Mouse (Mus musculus): ENCODE results near the gene Ptk7. TPM values are rescaled to one million over a fixed set of nuclear protein-coding genes. Genes with fewer than 3 reads are reported as not detected.

Gene Ptk7
- total RNA-seq, 2 experiments from 2014 or later, result 9.5 to 10.5 TPM

DNA sequence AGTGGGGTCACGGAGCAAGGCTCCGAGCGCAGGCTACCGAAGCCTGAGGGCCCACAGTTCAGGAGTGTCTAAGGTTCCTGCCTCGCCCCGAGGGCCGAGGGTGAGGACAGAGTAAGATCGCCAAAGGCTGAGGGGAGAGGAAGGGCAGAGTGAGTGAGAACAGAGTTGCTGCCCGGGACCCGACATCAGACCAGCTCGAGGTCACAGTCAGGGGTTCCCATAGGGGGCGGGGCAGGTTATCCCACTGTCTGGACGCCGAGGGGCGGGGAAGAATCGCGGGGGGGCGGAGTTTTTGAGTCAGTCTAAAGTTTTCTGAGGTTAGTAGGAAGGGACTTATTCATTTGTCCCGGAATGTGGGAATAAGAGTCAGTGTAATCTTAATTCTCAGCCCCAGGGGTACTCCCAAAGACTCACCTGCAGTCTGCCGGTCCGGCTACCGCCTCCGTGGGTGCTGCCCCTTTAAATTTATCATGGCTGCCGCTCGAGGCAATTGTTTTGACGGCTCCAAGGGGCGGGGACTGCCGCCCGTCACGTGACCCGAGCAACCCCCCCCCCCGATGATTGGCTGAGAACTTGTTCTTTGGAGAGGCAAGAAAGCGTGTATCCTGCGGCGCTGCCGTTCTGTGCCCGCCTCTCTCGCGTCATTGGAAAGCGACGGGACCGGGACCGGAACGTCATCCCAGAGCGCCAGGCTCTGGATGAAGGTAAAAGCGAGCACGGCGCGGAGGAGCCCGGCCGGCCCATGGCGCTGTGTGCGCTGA lies 16.4 kb upstream of the Ptk7 start, which contains the start of the genes Klc4 and Mrpl2:
TSS of gene Klc4 (minus strand) at position 462 of the 761 bp plus-strand sequence.
TSS of gene Mrpl2 (plus strand) at position 669 of the 761 bp plus-strand sequence.
- DNase-seq (ENCODE audit: low spot score in 2 of 2), result peak; percentile 99 to 100
- intact Hi-C loops (cut with DNase I), result loop anchor here (5.0 kb wide), 2 partner anchors 67 to 98 kb away; partner anchors contain the start of genes Cul9 and Pex6

DNA sequence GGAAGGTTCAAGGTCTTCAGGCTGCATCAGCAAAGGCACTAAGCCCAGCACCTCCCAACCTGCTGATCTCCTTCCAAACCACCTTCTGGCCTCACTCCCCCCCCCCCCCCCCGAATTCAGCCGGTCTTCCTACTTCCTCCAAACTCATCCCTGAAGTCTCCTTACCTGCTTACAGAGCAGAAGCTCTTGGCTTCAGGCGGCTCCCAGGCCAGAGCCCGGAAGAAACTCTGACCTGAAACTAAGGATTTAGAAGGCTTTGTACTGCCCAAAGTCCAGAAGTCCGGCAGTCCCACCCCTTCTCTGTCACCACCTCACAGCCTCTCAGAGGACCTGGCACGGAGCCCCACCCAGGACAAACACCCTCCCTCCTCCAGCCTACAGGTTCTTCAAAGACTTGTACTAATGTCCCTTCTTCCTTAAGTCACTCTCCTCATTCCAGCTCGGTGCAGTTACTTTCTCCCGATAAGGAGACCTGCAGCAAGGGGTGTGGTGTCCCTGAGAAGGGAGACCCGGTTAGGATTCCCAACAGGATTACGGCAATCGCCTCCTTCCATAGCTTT lies 15.7 kb upstream of the Ptk7 start:
- no peak for DNase-seq (ENCODE audit: low spot score in 2 of 2)
- intact Hi-C loops (cut with DNase I), result loop anchor here (5.0 kb wide), 2 partner anchors 67 to 98 kb away; partner anchors contain the start of genes Cul9 and Pex6

DNA sequence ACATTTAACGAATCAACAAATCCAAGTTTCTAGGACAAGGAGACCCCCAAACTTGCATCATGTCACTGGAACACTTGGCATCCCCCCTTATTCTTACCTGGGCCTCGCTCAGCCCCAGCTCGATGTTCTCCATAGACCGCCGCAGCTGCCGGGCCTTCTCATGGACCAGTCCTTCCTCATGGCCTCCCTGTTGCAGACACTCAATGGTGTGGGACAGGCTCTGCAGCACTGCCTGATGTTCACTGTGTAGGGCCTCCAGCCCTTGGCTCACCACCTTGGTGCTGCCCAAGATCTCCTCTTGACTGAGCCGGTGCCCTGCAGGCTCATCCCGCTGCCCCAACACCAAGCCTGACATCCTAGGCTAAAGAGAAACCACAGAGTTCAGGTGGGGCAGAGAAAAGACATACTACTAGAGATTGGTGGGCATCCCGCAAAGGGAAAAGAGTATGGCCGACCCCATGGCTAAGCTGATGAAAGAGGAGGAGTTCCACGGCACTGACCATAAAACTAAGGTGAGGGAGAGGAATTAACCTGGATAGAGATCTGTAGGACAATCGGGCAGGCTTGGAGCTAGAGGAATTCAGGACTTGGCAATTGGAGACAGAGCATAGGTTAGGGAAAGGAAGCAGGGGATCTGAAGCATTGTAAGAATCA lies 15.0 kb upstream of the Ptk7 start:
- intact Hi-C loops (cut with DNase I), result no loop called here
- DNase-seq (ENCODE audit: low spot score in 2 of 2), result no peak

DNA sequence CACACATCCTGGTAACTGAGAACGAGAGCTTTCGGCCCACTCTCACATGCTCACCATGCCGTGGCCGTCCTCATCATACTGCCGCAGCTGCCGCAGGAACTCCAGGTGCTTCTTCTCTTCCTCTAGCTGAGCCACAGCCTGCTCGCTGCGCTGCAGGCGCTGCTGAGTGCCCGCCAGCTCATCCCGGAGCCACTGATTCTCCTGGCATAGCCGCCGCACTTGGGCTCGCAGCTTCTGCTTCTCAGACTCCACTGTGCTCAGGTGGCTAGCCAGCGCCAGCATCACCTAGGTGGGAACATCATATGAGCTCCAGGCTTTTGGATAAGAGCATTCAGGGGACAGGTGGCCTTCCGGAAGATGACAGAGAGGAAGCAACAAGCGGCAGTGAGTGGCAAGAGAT lies 12.8 kb upstream of the Ptk7 start:
- intact Hi-C loops (cut with DNase I), result no loop called here
- no peak for DNase-seq (ENCODE audit: low spot score in 2 of 2)

DNA sequence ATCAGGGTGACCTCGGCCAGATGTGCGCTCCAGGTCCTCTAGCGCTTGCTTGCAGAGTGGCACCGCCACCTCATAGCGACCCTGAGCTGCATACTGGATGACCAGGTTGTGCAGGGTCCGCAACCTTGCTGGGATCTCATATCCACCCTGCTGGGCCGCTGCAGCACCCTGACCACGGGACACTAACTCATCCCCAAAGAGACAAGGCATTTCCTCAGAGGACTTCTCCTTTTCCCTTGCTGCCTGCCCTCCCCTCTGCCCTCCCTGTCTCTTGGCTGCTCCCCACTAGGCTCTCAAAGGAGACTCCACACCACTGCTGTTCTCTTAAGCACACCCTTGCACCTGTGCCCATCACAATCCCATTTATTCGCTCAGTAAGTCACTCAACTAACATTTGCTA lies 10.6 kb upstream of the Ptk7 start:
- intact Hi-C loops (cut with DNase I), result loop anchor here (5.0 kb wide), 1 partner anchor 38 kb away; no protein-coding TSS in a partner anchor
- DNase-seq (ENCODE audit: low spot score in 2 of 2), result no peak

DNA sequence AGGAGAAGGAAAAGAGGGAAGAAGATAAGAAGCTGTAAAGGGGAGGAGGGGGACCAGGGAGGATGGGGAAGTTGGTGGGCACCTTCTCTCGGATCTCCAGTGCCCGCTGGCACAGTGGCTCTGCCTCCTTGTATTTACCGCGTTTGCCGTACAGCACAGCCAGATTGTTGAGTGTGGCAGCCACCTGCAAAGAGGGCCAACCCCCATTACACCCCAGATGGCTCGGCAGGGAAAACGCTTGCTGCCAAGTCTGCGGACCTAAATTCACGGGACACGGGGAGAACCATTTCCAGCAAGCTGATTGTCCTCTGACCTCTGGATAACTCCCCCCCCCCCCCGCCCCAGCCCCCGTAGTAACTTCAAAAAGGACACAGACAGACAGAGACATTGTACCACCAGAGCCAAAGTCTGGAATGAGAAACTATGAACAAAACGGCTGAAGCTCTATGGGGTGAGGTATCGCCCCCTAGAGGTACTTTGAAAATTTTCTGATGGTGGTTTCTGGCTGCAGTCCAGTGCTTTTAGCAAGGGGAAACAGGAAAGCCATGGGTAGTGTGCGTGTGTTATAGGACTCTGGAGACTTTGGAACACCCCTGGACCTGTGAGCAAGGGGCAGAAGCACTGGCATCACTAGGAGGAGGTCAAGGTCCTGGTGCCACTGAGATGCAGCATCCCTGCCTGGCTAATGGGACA lies 7.7 kb upstream of the Ptk7 start:
- intact Hi-C loops (cut with DNase I), result loop anchor here (2.0 to 5.0 kb wide), 2 partner anchors 35 to 82 kb away; no protein-coding TSS in a partner anchor
- DNase-seq (ENCODE audit: low spot score in 2 of 2), result peak; percentile 69 to 80

DNA sequence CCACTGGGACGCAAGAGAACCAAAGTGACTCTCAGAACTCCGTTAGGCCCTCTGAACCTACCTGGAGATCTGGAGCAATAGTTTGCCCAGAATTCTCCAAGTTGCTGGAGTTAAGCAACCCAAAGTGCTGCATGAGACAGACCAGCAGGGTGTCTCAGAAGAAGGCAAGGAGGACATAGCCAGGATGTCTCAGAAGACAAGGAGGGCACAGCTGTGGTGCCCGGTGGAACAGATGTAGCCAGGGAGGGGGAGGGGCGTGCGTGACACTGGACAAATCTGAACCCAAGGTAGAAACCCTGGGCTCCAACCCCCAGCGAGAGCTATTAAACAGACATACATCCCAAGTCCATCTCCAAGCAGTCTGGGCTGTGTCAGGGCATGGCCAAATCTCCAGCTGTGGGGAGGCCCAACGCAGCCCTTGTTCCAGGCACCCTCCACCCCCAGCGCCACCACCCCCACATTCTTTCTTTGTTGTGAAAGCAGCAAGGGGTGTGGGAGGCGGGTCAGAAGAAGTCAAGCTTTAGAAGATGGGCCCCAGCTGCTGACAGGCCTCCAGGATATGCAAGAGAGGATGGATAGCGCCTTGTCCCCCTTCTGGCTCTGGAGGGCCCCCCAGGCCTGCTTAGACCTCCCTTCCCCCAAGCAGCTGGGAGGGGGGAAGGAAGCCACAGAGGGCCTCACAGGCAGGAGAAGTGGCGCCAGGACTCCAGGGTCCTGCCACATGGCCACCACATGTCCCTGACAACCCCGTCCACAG lies 559 bp upstream of the Ptk7 start:
- intact Hi-C loops (cut with DNase I), result no loop called here
- no peak for DNase-seq (ENCODE audit: low spot score in 2 of 2)

DNA sequence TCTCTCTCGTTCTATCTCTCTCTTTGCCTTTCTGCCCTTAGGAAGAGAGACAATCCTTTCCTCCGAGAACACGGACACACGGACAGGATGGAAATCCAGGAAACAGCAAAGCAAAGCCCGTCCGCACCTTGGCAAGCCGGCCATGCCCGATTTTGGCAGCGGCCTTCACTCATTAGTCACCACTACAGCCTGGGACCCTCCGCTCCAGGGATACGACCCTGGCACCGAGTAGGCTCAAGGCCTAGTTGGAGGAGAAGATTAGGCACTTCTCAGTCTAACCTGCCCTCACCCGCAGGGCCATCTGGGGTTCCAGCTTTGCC lies 873 bp downstream of the Ptk7 start:
- DNase-seq (ENCODE audit: low spot score in 2 of 2), result no peak
- intact Hi-C loops (cut with DNase I), result no loop called here

DNA sequence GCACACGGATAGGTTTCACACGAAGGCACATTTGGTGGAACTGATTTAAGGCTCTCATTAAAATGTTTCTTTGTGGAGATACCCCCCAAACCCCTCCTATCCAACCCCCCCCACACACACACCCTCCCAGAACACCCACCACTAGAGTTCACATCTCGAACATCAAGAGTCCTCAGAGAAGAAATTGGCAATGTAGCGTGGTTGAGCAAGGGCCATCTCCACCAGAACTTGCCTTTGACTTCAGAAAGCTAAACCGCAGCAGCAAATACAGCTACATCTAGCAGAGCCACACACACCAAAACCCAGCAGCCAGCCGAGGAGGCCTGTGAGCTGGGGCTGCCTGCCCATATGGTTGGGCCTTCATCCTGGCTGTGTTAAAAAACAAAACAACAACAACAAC lies 1.9 kb downstream of the Ptk7 start:
- intact Hi-C loops (cut with DNase I), result no loop called here
- no peak for DNase-seq (ENCODE audit: low spot score in 2 of 2)

DNA sequence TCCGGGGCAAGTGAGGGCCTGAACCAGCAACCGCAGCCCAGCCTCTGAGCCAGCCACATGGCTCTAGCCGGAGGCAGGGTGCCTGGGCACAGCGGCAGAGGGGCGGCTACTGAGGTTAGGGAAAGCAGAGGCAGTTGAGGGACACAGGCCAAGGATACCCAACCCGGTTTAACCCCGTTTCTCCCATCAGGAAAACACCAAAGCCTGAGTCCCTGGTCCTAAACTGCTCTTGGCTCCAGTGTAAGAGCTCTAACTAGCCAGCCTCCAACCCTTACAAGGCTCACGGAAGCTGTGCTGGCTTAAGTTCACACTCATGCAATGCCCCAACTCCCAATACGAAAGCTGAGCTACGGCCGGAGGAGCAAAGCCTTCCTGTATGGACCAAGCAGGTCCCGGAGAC lies 4.7 kb downstream of the Ptk7 start:
- intact Hi-C loops (cut with DNase I), result no loop called here
- no peak for DNase-seq (ENCODE audit: low spot score in 2 of 2)

DNA sequence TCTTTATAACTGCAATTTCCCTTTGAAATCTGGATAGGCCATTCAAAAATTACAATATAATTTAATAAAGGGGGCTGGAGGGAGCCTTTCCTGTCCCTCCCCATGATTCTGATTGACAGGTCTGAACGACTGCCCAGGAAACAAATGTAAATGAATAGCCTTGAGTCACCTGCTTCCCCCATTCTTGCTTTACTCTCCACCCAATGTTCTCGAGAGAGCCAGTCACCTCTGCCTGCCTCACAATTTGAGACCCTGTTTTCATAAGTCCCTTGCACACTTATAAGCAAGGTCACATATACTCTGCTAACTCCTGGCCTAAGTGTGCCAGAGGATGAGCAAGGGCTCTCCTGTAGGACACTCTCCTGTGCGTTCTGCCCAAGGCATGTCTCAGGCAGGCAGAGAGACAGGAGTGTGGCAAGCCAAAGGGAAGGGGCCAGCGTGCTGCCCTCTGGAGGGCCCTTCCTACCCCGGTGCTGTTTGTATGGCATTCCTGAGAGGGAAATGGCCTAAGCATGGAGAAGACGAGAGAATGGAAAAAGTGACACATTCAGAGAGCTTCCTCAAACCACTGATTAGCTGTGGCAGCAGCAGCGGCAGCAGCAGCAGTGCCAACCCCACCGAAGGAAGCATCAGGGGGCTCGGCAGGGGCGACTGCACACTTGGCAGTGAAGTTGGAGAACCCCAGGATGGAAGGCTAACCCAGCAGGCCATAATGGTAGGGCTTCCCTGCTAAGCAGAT lies 5.3 kb downstream of the Ptk7 start:
- DNase-seq (ENCODE audit: low spot score in 2 of 2), result no peak
- intact Hi-C loops (cut with DNase I), result no loop called here

DNA sequence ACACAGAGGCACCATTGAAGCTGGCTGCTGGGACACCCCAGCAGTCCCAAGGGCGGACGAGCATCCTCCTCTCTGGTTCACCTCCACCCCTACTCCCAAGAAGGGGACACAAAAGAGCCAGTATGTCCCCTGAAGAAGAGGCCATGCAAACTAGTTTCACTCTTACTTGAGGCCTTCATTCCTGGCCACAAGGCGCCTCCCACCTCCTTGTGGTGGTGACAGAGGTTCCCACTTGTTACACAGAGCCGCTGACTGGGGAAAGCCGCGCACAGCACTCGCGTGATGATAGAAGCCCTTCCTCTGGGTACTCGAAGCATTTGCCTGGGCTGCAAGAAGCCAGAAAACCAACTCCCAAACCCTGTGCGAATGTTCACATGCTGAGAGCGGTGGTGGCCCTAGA lies 7.0 kb downstream of the Ptk7 start:
- DNase-seq (ENCODE audit: low spot score in 2 of 2), result no peak
- intact Hi-C loops (cut with DNase I), result no loop called here

DNA sequence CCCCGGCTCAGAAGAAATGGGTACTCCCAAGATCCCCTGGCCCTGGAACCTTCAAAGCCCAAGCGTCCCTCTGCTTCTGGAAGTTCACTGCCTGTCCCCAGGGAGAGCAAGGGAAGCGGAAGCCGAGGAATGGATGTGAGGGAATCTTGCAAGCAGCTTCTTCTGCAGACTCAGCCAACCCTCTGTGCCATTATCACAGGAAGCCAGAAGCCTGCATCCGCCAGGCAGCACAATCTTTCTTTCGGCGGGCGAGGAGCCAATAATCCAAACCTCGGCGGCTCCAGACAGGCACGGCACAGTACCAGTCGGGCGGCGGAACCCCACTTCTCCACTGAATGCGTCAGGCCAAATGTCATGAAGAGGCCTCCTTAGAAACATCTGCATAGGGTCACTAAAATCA lies 8.0 kb downstream of the Ptk7 start:
- intact Hi-C loops (cut with DNase I), result no loop called here
- DNase-seq (ENCODE audit: low spot score in 2 of 2), result peak; percentile 53 to 74

DNA sequence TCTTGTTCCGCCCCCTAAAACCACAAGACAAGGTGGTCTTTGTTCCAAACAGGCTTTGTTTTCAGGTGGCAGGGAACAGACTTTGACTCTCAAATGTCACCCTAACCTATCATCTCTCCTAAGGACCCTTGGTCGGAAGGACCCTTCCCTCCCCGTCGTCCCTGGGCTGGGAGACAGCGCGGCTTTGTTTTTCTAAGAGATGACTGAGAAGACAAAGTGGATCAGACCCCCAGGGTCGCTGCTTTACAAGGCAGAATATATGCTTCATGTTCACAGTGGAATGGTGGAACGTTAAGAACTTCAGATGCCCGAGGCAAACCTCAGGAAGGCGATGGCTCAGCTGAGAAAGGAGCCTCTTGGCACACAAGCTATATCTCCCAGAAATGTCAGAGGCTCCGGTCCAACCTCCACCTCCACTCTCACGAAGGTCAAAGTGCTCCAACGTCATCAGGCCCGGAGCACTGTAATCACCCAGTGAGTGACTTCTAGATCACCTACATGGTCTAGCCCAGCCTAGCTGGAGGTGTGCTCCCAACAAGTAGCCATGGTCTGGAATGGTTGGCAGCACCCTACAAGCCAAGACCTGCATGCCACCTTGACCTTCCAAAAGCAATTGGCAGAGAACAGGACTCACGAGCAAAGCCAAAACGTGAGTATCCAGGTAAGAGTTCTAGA lies 9.5 kb downstream of the Ptk7 start:
- DNase-seq (ENCODE audit: low spot score in 2 of 2), result no peak
- intact Hi-C loops (cut with DNase I), result no loop called here

DNA sequence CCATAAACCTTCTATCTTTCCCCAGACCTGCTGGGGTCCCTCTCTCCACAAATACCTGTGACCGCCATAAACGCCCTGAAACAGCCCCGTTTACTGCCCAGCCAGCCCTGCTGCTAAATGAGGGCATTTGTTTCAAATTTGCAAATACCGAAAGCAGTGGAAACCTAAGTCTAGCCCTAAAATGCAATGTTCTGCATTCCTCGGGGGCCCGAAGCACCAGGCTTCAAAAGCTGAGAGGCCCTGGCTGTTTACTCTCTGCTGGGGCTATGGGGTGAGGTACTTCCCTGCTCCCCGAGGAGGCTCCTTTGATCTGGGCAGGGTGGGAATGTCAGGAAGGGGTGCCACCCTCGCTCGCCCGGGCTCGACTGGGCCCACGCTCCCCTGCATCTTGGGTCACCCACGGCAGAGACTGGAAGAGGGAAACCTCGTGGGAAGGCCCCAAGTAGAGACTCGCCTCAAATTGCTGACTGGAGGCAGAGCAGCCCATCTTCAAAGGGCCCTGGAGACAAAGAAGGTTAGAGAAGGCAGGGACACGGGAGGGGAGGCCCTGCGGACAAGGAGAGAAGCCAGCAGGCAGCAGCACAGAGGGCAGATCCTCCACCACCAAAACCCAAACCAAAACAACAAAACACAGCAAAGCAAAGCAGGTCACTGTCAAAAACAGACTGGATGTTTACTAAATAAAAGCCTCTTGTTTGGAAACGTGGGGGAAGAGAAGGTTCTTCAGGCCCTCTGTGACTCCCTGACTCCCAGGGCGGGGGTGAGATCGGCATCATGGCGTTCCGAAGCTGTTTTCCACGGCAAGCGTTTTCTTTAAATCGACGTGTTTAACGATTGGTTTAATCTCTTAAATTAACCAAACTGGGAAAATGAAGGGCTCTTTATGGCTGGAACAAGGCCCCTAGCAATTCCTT lies 10.3 kb downstream of the Ptk7 start:
- no peak for DNase-seq (ENCODE audit: low spot score in 2 of 2)

DNA sequence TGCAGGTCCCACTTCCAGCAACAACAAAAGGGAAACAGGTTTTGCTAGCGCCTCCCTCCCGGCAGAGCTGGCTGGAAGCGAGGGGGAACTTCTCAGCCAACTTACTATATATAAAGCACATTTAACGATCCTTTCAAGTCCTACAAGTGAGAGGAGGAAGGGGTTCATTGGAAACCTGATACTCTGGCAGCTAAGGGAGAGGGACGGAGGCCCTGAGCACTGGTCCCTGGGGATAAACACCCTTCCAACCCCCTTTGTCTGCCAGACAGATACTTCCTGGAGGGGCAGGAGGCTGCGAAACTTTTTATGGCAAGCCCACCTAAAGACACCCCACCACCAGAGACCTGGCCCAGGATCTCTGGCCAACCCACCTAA lies 10.9 kb downstream of the Ptk7 start:
- DNase-seq (ENCODE audit: low spot score in 2 of 2), result peak in 1 of 2 experiments; percentile 32

More for the DNA sequence above, 10.3 kb downstream of the Ptk7 start:
- intact Hi-C loops (cut with DNase I), result no loop called here

DNA sequence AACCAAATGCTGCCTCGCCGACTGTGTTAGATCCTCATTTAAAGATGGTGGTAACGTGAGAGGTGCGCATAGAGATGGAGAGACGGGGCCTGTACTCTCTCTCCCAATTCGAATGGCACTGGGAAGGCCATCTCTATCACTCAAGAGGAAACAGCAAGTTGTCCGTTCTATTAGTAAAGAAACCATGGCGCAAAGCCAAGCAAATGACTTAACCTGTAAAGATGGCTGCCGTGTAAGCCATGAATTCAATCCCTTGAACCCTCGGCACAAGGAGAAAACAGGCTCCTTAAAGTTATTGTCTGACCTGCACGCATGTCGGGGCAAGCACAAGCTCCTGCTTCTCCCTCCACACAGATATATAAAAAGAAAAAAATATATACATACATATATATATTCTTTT lies 11.5 kb downstream of the Ptk7 start:
- no peak for DNase-seq (ENCODE audit: low spot score in 2 of 2)
- intact Hi-C loops (cut with DNase I), result no loop called here

More for the DNA sequence above, 10.9 kb downstream of the Ptk7 start:
- intact Hi-C loops (cut with DNase I), result no loop called here

Measured in left cerebral cortex, postnatal 25 days (tissue).